Mouse (Mus musculus): ENCODE measurements around the gene Pf4.

- TF ChIP-seq CTCF (IDR thresholded peaks at IDR 0.05; ENCODE audit: extremely low read depth, insufficient read depth, insufficient read length, insufficient replicate concordance) (no peak), POLR2A (IDR thresholded peaks at IDR 0.05; ENCODE audit: low read depth, low read length) (no peak)
Measured at GRCm38 (mm10) chr5:90761834-90762233, 10.4 kb upstream of the Pf4 start.
